Mouse (Mus musculus) G1E (cell line): ENCODE data around the gene Tiam2. TPM values are rescaled to one million over a fixed set of nuclear protein-coding genes. Genes with fewer than 3 reads are reported as not detected.
A peak's percentile ranks its signal among the peaks of the same experiment; 100 is the strongest.

ENCODE experiments used
- ATAC-seq: 2 replicates; pipeline ENCODE4 v1.8.0; 2016; ENCODE audit warnings: mild to moderate bottlenecking; ENCODE audit not compliant: insufficient number of reproducible peaks, poor library complexity, low FRiP score, severe bottlenecking; ENCODE audit errors: extremely low read depth
- DNase-seq: peaks from one replicate; pipeline ENCODE4 v3.0.0; 2012; ENCODE audit warnings: low spot score
- H3K27me3 ChIP-seq: 2 replicates; pipeline ENCODE4 v1.6.1; 2012; ENCODE audit warnings: mild to moderate bottlenecking, low read length, inconsistent platforms; ENCODE audit not compliant: insufficient read depth
- H3K36me3 ChIP-seq: replicated peaks from 2 replicates; pipeline ENCODE3; 2012; ENCODE audit warnings: mild to moderate bottlenecking, inconsistent platforms
- H3K4me1 ChIP-seq: 2 replicates; pipeline ENCODE4 v1.6.1; 2012; ENCODE audit warnings: low read depth, low read length, inconsistent platforms, mixed read lengths; ENCODE audit not compliant: insufficient read depth
- H3K4me3 ChIP-seq: 2 replicates; pipeline ENCODE4 v1.5.1; 2012; ENCODE audit warnings: low read depth, mild to moderate bottlenecking, inconsistent platforms, low read length, moderate library complexity, mixed read lengths
- H3K9me3 ChIP-seq: replicated peaks from 2 replicates; pipeline ENCODE4 v1.6.1; 2012; ENCODE audit warnings: inconsistent platforms
- CTCF ChIP-seq: IDR thresholded peaks from 2 replicates; pipeline ENCODE4 v1.5.1; 2012; ENCODE audit warnings: low read depth, low read length, inconsistent platforms, mixed read lengths
- GATA1 ChIP-seq: IDR thresholded peaks from 2 replicates; pipeline ENCODE4 v1.6.1; 2012; ENCODE audit warnings: borderline replicate concordance, low read length, inconsistent platforms, mixed read lengths
- GATA2 ChIP-seq: IDR thresholded peaks from 2 replicates; pipeline ENCODE4 v1.6.1; 2012; ENCODE audit warnings: low read depth, low read length, inconsistent platforms, borderline replicate concordance
- POLR2AphosphoS5 ChIP-seq: IDR thresholded peaks from 2 replicates; pipeline ENCODE4 v1.6.1; 2012; ENCODE audit warnings: low read depth, low read length, inconsistent platforms; ENCODE audit not compliant: insufficient replicate concordance
- TAL1 ChIP-seq: conservative IDR thresholded peaks from 2 replicates; pipeline ENCODE4 v1.6.1; 2012; ENCODE audit warnings: low read depth, low read length, inconsistent platforms, mixed read lengths
- polyA plus RNA-seq: library from polyadenylated mRNA; stranded (reverse); fragments of >175 nt; gene quantifications from 2 replicates; pipeline ENCODE4 v1.2.3, GENCODE M21; 2012
- total RNA-seq, 2 experiments: library from RNA; stranded (forward) in 1 of 2; stranded (reverse) in 1 of 2; fragments of 200-1000 nt in 1 of 2; fragments of >200 nt in 1 of 2; fragmentation: Nextera tagmentation in 1 of 2; gene quantifications; 2 replicates each; pipeline ENCODE4 v1.2.3; 2014 to 2017

Tiam2 gene
- total and polyA plus RNA-seq, 3 experiments, result 0.49 TPM; not detected in 2

DNA sequence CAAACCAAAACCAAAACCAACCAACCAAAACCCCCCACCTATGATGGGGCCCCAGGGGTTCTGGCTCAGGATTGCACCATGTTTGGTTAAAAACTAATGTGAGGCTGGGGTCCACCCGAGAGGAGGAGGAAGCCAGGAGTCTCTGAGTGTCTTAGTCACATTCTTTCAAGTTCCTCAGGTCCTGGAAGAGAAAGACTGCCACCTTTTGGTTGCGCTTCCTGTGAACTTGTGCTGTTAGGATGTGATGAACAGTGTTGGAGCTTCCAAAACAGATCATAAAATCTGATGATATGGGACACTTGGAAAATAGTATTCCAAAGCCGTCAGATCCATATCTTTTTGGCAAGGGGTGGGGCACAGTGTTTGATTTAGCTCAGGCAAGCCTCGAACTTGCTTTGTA is 174.6 kb downstream of the Tiam2 start:
- DNase-seq, result no peak
- H3K36me3 ChIP-seq, result no peaks in the 10 kb centered on the region
- no peak for ATAC-seq

DNA sequence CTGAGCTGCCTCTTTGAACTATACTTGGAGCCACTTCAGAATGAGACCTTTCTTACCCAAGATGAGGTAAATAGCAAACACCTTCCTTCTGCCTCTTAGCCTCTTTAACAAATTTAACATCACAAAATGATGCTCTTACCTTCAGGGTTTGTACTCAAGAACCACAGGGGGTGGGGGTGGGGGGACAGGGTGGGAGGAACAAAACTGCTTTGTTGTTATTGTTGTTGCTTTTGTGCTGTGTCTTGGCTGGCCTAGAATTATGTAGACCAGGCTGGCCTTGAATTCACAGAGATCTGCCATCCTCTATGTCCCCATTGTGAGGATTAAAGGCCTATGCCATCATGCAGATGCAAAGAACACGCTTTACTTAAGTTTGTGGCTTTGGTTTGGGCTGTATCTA is 179.3 kb downstream of the Tiam2 start:
- Histone ChIP-seq H3K36me3 (no peaks in the 10 kb centered on the region), H3K9me3 (no peaks in the 10 kb centered on the region), H3K4me1 (no peaks in the 10 kb centered on the region), H3K27me3 (peaks cover 8% of the 10 kb centered on the region; the same call in 1 of the 2 replicates), H3K4me3 (no peak overlapping the region)
- TF ChIP-seq CTCF (no peak), TAL1 (no peak), POLR2AphosphoS5 (no peak), GATA1 (no peak), GATA2 (no peak)
- ATAC-seq, result no peak
- no peak for DNase-seq

More for the DNA sequence above, 174.6 kb downstream of the Tiam2 start:
- H3K4me3 ChIP-seq, result no peak overlapping the region
- no peak for TF ChIP-seq CTCF
- no peak for TF ChIP-seq TAL1
- TF ChIP-seq GATA1, result no peak
- TF ChIP-seq GATA2, result no peak
- no peak for TF ChIP-seq POLR2AphosphoS5
- no peaks in the 10 kb centered on the region for H3K4me1 ChIP-seq
- H3K27me3 ChIP-seq, result peaks cover 14% of the 10 kb centered on the region
- H3K9me3 ChIP-seq, result no peaks in the 10 kb centered on the region

DNA sequence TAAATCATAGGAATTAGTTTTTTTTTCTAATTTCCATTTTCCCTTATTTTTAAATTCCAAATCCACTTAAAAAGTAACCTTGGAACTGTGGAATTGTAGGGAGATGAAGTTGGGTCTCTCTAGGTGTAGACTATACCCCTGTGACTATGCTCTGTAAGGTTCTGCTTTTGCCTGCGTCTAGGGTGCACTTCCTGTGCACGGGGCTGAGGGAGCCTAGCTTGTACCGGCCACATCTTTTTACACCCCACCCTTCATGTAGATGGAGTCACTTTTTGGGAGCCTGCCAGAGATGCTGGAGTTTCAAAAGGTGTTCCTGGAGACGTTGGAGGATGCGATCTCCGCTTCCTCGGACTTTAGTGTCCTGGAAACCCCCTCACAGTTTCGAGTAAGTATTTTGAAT is 180.1 kb downstream of the Tiam2 start:
- Histone ChIP-seq H3K27me3 (peaks cover 8% of the 10 kb centered on the region; the same call in 1 of the 2 replicates), H3K9me3 (no peaks in the 10 kb centered on the region), H3K4me3 (no peak overlapping the region), H3K36me3 (no peaks in the 10 kb centered on the region), H3K4me1 (no peaks in the 10 kb centered on the region)
- DNase-seq (no peak), ATAC-seq (no peak)
- no peak for TF ChIP-seq TAL1
- TF ChIP-seq GATA1, result no peak
- no peak for TF ChIP-seq GATA2
- TF ChIP-seq POLR2AphosphoS5, result no peak
- TF ChIP-seq CTCF, result no peak

DNA sequence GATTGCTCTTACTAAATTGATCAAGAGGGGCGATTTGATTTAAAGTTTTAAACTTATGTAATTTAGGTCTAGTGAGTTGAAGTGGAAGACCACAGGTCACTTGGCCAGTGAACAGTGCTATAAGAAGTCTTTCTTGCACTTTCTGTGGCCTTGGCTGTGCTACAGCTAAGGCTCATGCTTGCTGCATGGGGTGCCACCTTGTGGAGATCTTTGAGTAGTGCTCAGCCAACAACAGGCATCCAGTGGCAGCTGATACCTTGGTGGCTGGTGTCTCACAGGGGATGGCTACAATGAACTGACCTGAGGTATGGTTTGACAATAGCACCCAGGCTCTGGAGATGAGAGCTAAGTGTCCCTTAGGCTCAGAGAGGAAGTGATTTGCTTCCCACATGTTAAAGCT is 183.5 kb downstream of the Tiam2 start:
- ATAC-seq, result peak; percentile 49; the same call in 1 of the 2 replicates
- Histone ChIP-seq H3K36me3 (no peaks in the 10 kb centered on the region), H3K4me1 (no peaks in the 10 kb centered on the region), H3K9me3 (no peaks in the 10 kb centered on the region), H3K27me3 (0 out of 2 replicates have a peak, but pooled peaks cover under 1% of the 10 kb centered on the region), H3K4me3 (no peak overlapping the region)
- DNase-seq, result peak; percentile 17
- TF ChIP-seq GATA1 (no peak), CTCF (peak; percentile 37; the same call in 1 of the 2 replicates), POLR2AphosphoS5 (no peak), GATA2 (no peak), TAL1 (no peak)

- DNase-seq, result no peak
- peaks cover 15% of the 10 kb centered on the region for H3K36me3 ChIP-seq
Observed at GRCm38 (mm10) chr17:3514316-3514715, 187.9 kb downstream of the Tiam2 start.

GRCm38 (mm10) chr17:3515851-3516250 is 189.5 kb downstream of the Tiam2 start:
- no peaks in the 10 kb centered on the region for H3K27me3 ChIP-seq
- H3K9me3 ChIP-seq, result no peaks in the 10 kb centered on the region
- peaks cover 26% of the 10 kb centered on the region for H3K36me3 ChIP-seq
- ATAC-seq (no peak), DNase-seq (no peak)
- no peak overlapping the region for H3K4me3 ChIP-seq
- no peak for TF ChIP-seq GATA2
- TF ChIP-seq GATA1, result no peak
- no peak for TF ChIP-seq CTCF
- TF ChIP-seq TAL1, result no peak
- TF ChIP-seq POLR2AphosphoS5, result no peak
- no peaks in the 10 kb centered on the region for H3K4me1 ChIP-seq

More at GRCm38 (mm10) chr17:3514316-3514715, 187.9 kb downstream of the Tiam2 start:
- Histone ChIP-seq H3K4me1 (no peaks in the 10 kb centered on the region), H3K4me3 (no peak overlapping the region), H3K9me3 (no peaks in the 10 kb centered on the region), H3K27me3 (no peaks in the 10 kb centered on the region)
- no peak for ATAC-seq
- TF ChIP-seq TAL1, result no peak
- TF ChIP-seq GATA2, result no peak
- no peak for TF ChIP-seq CTCF
- no peak for TF ChIP-seq POLR2AphosphoS5
- no peak for TF ChIP-seq GATA1
